Mouse (Mus musculus) megakaryocyte, embryonic 14.5 days (primary cell): ENCODE measurements around the gene Yjefn3. TPM values are rescaled to one million over a fixed set of nuclear protein-coding genes. Genes with fewer than 3 reads are reported as not detected.

Experiments
- H3K27me3 ChIP-seq: replicated peaks from 2 replicates; pipeline ENCODE3; 2012; ENCODE audit warnings: inconsistent platforms
- H3K36me3 ChIP-seq: replicated peaks from 2 replicates; pipeline ENCODE3; 2012; ENCODE audit warnings: low read length, inconsistent platforms, mixed read lengths
- H3K4me1 ChIP-seq: 2 replicates; pipeline ENCODE4 v1.6.1; 2012; ENCODE audit warnings: inconsistent platforms
- H3K4me3 ChIP-seq: replicated peaks from 2 replicates; pipeline ENCODE3; 2012; ENCODE audit warnings: moderate library complexity, mild to moderate bottlenecking, inconsistent platforms
- H3K9me3 ChIP-seq: 2 replicates; pipeline ENCODE4 v1.6.1; 2012; ENCODE audit warnings: inconsistent platforms
- FLI1 ChIP-seq: IDR thresholded peaks from 2 replicates; pipeline ENCODE4 v1.6.1; 2012; ENCODE audit warnings: low read length, inconsistent platforms, mixed read lengths
- GATA1 ChIP-seq: IDR thresholded peaks from 3 replicates; pipeline ENCODE4 v1.6.1; 2012; ENCODE audit warnings: mixed read lengths, low read length, inconsistent platforms, borderline replicate concordance
- polyA plus RNA-seq: library from polyadenylated mRNA; stranded (reverse); fragments of >175 nt; gene quantifications from 2 replicates; pipeline ENCODE4 v1.2.3, GENCODE M21; 2012; ENCODE audit warnings: low replicate concordance; ENCODE audit not compliant: insufficient read depth

The Yjefn3 gene
- polyA plus RNA-seq, 1 experiment: 4.7 TPM

- no peak overlapping the region for H3K4me3 ChIP-seq
- TF ChIP-seq GATA1 (no peak), FLI1 (no peak)
- H3K9me3 ChIP-seq: no peaks in the 10 kb centered on the region
- peaks cover 15% of the 10 kb centered on the region for H3K4me1 ChIP-seq
- peaks cover 54% of the 10 kb centered on the region for H3K27me3 ChIP-seq
- H3K36me3 ChIP-seq: no peaks in the 10 kb centered on the region
These were observed 32.3 kb downstream of the Yjefn3 start for GRCm38 (mm10) chr8:69870003-69870765.

GRCm38 (mm10) chr8:69867696-69868326 lies 34.7 kb downstream of the Yjefn3 start:
- peaks cover 59% of the 10 kb centered on the region for H3K27me3 ChIP-seq
- H3K36me3 ChIP-seq: no peaks in the 10 kb centered on the region
- peaks cover 13% of the 10 kb centered on the region; the same call in 1 of the 2 replicates for H3K4me1 ChIP-seq
- no peak for TF ChIP-seq GATA1
- TF ChIP-seq FLI1: no peak
- H3K4me3 ChIP-seq: no peak overlapping the region
- no peaks in the 10 kb centered on the region for H3K9me3 ChIP-seq

GRCm38 (mm10) chr8:69864180-69864579 lies 38.3 kb downstream of the Yjefn3 start:
- Histone ChIP-seq H3K4me1 (peaks cover 9% of the 10 kb centered on the region; the same call in 1 of the 2 replicates), H3K9me3 (no peaks in the 10 kb centered on the region), H3K27me3 (peaks cover 36% of the 10 kb centered on the region), H3K4me3 (no peak overlapping the region), H3K36me3 (no peaks in the 10 kb centered on the region)
- TF ChIP-seq GATA1: no peak
- TF ChIP-seq FLI1: no peak

GRCm38 (mm10) chr8:69863387-69864020 lies 39.0 kb downstream of the Yjefn3 start:
- Histone ChIP-seq H3K4me1 (peaks cover 15% of the 10 kb centered on the region), H3K36me3 (no peaks in the 10 kb centered on the region), H3K9me3 (no peaks in the 10 kb centered on the region), H3K4me3 (no peak overlapping the region), H3K27me3 (peaks cover 40% of the 10 kb centered on the region)
- TF ChIP-seq FLI1: no peak
- no peak for TF ChIP-seq GATA1

- no peak overlapping the region for H3K4me3 ChIP-seq
- H3K27me3 ChIP-seq: peaks cover 31% of the 10 kb centered on the region
- peaks cover 19% of the 10 kb centered on the region for H3K4me1 ChIP-seq
- H3K9me3 ChIP-seq: no peaks in the 10 kb centered on the region
- TF ChIP-seq FLI1 (no peak), GATA1 (no peak)
- H3K36me3 ChIP-seq: no peaks in the 10 kb centered on the region
These were observed 41.3 kb downstream of the Yjefn3 start for GRCm38 (mm10) chr8:69861251-69861650.

- H3K4me1 ChIP-seq: peaks cover 19% of the 10 kb centered on the region
- TF ChIP-seq GATA1: no peak
- TF ChIP-seq FLI1: no peak
- H3K36me3 ChIP-seq: no peaks in the 10 kb centered on the region
These were observed 41.7 kb downstream of the Yjefn3 start for GRCm38 (mm10) chr8:69860807-69861206.

GRCm38 (mm10) chr8:69853869-69854268 lies 48.6 kb downstream of the Yjefn3 start:
- peaks cover 26% of the 10 kb centered on the region for H3K4me1 ChIP-seq
- H3K27me3 ChIP-seq: peaks cover 21% of the 10 kb centered on the region
- no peak for TF ChIP-seq GATA1
- TF ChIP-seq FLI1: no peak
- peaks cover 5% of the 10 kb centered on the region; the same call in 1 of the 2 replicates for H3K9me3 ChIP-seq
- H3K4me3 ChIP-seq: no peak overlapping the region
- H3K36me3 ChIP-seq: no peaks in the 10 kb centered on the region

More at GRCm38 (mm10) chr8:69860807-69861206, 41.7 kb downstream of the Yjefn3 start:
- Histone ChIP-seq H3K27me3 (peaks cover 33% of the 10 kb centered on the region), H3K9me3 (no peaks in the 10 kb centered on the region), H3K4me3 (no peak overlapping the region)

- TF ChIP-seq GATA1 (no peak), FLI1 (no peak)
- Histone ChIP-seq H3K4me3 (peak overlapping the region; percentile 1), H3K27me3 (peaks cover 22% of the 10 kb centered on the region), H3K36me3 (no peaks in the 10 kb centered on the region), H3K9me3 (peaks cover 5% of the 10 kb centered on the region; the same call in 1 of the 2 replicates), H3K4me1 (peaks cover 20% of the 10 kb centered on the region)
These were observed 51.5 kb downstream of the Yjefn3 start for GRCm38 (mm10) chr8:69850926-69851506.

- Histone ChIP-seq H3K9me3 (peaks cover 5% of the 10 kb centered on the region; the same call in 1 of the 2 replicates), H3K4me3 (no peak overlapping the region), H3K36me3 (no peaks in the 10 kb centered on the region), H3K4me1 (peaks cover 23% of the 10 kb centered on the region), H3K27me3 (peaks cover 20% of the 10 kb centered on the region)
- TF ChIP-seq GATA1: no peak
- TF ChIP-seq FLI1: no peak
These were observed 52.6 kb downstream of the Yjefn3 start for GRCm38 (mm10) chr8:69849899-69850298.
